Mouse (Mus musculus) left cerebral cortex, adult 6 months (tissue): ENCODE measurements around the gene Slc2a1. TPM values are rescaled to one million over a fixed set of nuclear protein-coding genes. Genes with fewer than 3 reads are reported as not detected.

Source experiments
- long read RNA-seq, 2 experiments: library from polyadenylated mRNA; unstranded; transcript quantifications; one replicate each; pipeline ENCODE4 v2.0.0; 2019 to 2020
- polyA plus RNA-seq: library from polyadenylated mRNA; unstranded; fragments of <200 nt; fragmentation: Nextera tagmentation; gene quantifications from 2 replicates; pipeline ENCODE4 v1.2.3, GENCODE M21; 2021

The Slc2a1 gene
- polyA plus RNA-seq, result 14.0 and 23.4 TPM in 2 replicates
- long read RNA-seq, experiment 1, transcript Slc2a1-201 (10 exons, 3,260 nt), result major isoform, 77 of 110 reads
- long read RNA-seq, experiment 1, partial matches to known transcripts, result 30 of 110 reads
- long read RNA-seq, experiment 1, other reads (novel, unspliced or antisense), result 1 of 110 reads
- long read RNA-seq, experiment 2, transcript Slc2a1-201 (10 exons, 3,260 nt), result major isoform, 9 of 35 reads
- long read RNA-seq, experiment 2, partial matches to known transcripts, result 26 of 35 reads
- long read RNA-seq, experiment 2, other reads (novel, unspliced or antisense), result 0 of 35 reads

GRCm38 (mm10) chr4:119108495-119109408 is at the start of gene Slc2a1:
Gene Slc2a1 (plus strand): TSS chr4:119108711.

DNA sequence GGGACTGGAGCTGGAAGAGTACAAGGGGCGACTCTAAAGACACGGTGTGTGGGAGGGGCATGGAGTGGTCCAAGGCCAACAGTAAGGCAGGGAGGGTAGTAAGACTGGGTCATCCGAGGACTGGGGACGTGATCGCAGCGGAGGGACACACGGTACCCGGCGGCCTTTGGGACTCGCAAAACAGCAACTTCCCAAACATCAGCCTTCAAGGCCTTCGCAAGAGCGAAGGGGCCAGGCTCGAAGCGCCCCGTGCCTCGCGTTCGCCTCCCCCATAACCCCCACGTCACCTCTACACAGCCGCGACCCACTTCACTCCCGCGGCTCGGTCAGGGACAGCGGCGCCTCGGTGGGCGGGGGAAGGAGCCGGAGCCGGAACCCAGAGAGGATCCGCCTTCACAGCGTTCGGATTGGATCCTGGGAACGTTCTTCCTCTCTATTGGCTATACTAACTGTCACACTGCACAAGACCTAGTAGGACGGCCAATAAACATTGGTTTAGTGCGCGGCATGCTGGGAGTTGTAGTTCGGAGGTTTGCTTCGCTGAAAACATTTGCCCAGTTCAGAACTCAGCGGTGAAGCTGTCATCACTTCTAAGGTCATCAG is 65.4 kb downstream of the Slc2a1 start, which contains the start of gene Zfp691:
Gene Zfp691, minus strand, starts transcription at position 345 of the 603 bp plus-strand sequence.

Other genes starting within 250 kb of the Slc2a1 start
- not detected in 2 replicates for gene Olfr1331, start 244.1 kb upstream of the Slc2a1 start, polyA plus RNA-seq
- gene Olfr1330, start 220.1 kb upstream of the Slc2a1 start, polyA plus RNA-seq, result not detected in 2 replicates
- gene Olfr1329, start 191.2 kb upstream of the Slc2a1 start, polyA plus RNA-seq, result not detected in 2 replicates
- not detected in 2 replicates for gene Olfr1328, start 170.1 kb upstream of the Slc2a1 start, polyA plus RNA-seq
- gene Lao1, start 147.1 kb upstream of the Slc2a1 start, polyA plus RNA-seq, result not detected in 2 replicates
- 8.6 and 13.2 TPM in 2 replicates for gene Zfp691, start 65.5 kb downstream of the Slc2a1 start, polyA plus RNA-seq
- gene Ermap, start 81.3 kb downstream of the Slc2a1 start, polyA plus RNA-seq, result 0.18 and 0.22 TPM in 2 replicates
- gene Svbp, start 86.6 kb downstream of the Slc2a1 start, polyA plus RNA-seq, result 75.1 and 79.5 TPM in 2 replicates
- 0.47 and 0.51 TPM in 2 replicates for gene Tmem269, start 109.5 kb downstream of the Slc2a1 start, polyA plus RNA-seq
- 19.5 and 21.6 TPM in 2 replicates for gene AU022252, start 124.0 kb downstream of the Slc2a1 start, polyA plus RNA-seq
- 2.5 TPM in 2 replicates for gene P3h1, start 124.2 kb downstream of the Slc2a1 start, polyA plus RNA-seq
- 0.29 TPM in 2 replicates for gene Cldn19, start 146.7 kb downstream of the Slc2a1 start, polyA plus RNA-seq
- 35.2 and 201 TPM in 2 replicates for gene Ybx1, start 185.9 kb downstream of the Slc2a1 start, polyA plus RNA-seq
- gene Ppih, start 211.8 kb downstream of the Slc2a1 start, polyA plus RNA-seq, result 32.2 and 40.0 TPM in 2 replicates